Mouse (Mus musculus): ENCODE measurements around the gene Cxcr4.

The Cxcr4 gene

GRCm38 (mm10) chr1:128571033-128571432 lies 21.1 kb downstream of the Cxcr4 start:
- DNase-seq (ENCODE audit: inconsistent age in 2 of 2, low spot score in 1 of 2): no peak

DNA sequence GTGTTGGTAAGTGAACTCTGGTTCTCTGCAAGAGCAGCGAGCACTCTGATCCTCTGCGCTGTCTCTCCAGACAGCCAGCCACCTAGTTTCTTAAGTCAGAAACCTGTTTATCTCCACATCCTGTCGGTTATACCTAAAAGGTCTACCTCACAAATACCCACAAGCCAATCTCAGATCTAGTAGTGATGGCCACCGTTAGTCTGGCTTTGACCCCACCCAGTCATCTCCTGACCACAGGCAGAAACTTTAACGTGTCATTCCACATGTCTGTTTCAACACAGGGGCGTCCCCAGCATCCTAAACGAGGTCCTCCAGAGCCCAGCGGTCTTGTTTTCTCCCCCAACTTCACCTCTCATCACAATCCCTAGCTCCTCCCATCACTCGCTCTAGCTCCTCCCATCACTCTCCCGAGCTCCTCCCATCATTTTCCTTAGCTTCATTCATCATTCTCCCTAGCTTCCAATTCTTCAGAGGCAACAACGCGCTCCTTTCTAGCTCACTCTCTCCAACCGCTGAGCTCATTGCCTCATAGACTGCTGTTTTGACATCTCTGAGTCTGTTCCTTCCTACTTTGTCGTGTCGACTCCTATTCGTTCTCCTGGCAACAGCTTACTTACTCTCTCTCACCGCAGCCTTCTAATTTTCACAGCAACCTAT lies 22.0 kb downstream of the Cxcr4 start:
- DNase-seq (ENCODE audit: inconsistent age in 2 of 2, low spot score in 1 of 2): no peak

DNA sequence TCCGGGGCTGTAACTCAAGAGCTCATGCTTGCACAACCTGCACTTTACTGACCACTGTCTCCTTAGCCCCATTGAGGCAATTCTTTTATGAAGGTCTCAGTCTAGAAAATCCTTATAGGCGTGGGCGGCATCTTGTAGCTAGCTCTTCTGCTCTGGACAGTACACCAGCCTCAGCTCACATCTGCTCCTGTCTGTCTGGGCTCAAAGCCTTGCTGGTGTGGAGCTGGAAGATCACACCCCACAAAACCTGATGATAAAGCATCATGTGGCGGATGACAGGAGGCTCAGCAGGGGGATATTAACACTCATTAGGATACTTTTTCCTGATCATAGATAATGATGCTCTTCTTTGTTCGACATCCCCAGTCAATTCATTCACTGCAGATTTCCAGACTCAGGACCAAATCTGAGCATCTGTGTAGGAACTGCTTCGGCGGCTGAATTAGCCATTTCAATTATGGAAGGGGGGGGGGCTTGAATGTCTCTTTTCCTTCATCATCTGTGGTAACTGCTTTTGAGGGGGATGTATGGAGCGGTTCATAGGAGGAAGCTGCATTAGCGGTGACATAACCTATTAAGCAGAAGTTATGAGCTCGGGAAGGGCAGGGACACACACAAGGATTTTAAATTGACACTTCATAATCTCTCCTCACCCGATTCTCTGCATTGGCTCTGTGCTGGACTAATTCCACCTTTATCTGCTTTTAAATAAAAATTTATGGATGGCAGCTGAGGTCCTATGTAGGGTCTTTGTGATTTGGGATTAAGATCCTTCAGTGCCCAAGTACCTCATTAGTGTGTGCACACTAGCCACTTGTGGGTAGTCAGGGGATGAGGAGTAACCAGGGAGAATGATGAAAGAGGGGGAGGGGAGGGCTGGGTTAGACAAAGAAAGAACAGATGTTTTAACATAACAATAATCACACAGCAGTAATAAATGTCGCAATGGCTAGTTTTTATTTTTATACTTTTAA lies 24.6 kb downstream of the Cxcr4 start:
- DNase-seq (ENCODE audit: inconsistent age in 2 of 2, low spot score in 1 of 2): no peak

GRCm38 (mm10) chr1:128563905-128564304 lies 28.2 kb downstream of the Cxcr4 start:
- DNase-seq (ENCODE audit: inconsistent age in 2 of 2, low spot score in 1 of 2): no peak

DNA sequence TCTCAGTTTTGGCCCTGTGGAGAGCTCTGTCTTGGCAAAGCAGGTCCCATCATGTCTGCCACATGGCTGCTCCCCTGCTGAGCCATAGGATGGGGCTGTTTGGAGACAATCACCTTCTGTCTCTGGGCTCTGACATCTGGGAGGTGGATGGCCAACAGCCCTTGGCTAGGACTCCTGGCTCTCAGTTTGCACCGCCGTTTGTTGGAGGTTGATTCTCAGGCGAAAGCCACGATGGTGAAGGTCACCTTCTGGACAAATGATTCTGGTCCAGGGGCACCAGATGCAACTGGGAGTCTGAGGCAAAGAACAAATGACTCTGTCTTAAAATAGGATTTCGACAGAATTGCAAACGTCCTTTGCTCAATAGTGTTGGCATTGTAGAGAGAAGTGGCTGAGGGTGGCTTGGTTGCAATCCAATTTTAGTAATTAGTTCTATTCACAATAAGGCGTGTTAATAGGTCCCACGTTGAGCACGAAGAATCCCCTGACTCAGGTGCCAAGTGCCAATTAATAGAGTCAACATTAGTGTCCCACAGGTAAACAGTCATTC lies 30.7 kb downstream of the Cxcr4 start:
- DNase-seq (ENCODE audit: inconsistent age in 2 of 2, low spot score in 1 of 2): no peak

DNA sequence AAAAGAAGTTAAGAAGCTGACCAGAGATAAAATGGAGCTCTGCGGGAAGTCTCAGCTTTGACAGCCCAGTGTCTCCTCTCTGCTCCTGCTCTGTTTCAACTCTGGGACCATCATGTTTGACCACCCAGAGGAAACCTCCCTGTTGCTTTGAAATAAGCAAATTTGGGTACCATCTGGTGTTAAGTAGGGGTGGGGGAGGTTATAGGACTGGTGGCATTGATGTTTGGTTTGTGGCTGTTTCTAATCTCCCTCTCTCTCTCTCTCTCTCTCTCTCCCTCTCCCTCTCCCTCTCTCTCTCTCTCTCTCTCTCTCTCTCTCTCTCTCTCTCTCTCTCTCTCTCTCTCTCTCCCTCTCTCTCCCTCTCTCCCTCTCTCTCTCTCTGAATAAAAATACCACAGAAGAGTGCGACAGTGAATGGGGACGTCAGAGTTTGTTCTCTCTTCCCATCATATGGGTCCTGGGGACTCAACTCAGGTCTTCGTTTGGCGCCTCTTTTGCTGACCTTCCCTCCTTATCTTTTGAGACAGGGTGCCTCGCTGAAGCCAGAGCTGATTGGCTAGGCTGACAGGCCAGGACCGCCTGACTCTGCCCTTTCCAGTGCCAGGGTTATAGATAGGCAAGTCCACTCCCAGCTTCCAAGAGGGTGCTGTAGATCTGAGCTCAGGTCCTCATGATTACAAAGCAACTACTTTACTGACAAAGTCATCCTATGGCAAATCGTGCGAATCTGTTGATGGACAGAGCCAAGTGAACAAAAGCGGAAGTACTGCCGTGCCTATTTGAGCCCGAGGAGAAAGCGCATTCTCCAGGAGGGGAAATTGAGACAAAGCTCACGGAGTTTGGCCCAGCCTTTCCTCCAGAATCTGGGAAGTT lies 31.4 kb downstream of the Cxcr4 start:
- DNase-seq (ENCODE audit: inconsistent age in 2 of 2, low spot score in 1 of 2): no peak

DNA sequence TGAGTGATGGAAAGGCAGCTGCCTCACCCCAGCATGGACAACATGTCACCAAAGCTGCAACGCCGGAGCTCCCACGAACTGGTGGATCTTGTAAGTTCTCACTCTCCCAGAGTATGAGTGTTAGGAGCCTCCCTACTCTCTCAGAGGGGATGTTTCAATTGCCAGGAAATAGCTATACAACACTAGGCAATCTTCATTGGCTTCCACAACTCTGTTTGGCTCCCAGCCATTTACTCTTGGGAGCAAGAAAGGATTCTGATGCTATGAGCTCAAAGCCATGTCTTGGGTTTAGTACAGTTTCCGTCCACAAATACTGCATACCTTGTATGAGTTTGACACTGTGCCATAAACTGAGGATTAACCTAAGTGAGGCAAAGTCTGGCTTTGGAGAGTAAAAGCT lies 34.1 kb downstream of the Cxcr4 start:
- no peak for DNase-seq (ENCODE audit: inconsistent age in 2 of 2, low spot score in 1 of 2)

GRCm38 (mm10) chr1:128552545-128552944 lies 39.5 kb downstream of the Cxcr4 start:
- no peak for DNase-seq (ENCODE audit: inconsistent age in 2 of 2, low spot score in 1 of 2)

GRCm38 (mm10) chr1:128551743-128552397 lies 40.2 kb downstream of the Cxcr4 start:
- DNase-seq (ENCODE audit: inconsistent age in 2 of 2, low spot score in 1 of 2): no peak

GRCm38 (mm10) chr1:128549442-128549841 lies 42.7 kb downstream of the Cxcr4 start:
- no peak for DNase-seq (ENCODE audit: inconsistent age in 2 of 2, low spot score in 1 of 2)

- no peak for DNase-seq (ENCODE audit: inconsistent age in 2 of 2, low spot score in 1 of 2)
These were observed 43.1 kb downstream of the Cxcr4 start for GRCm38 (mm10) chr1:128549007-128549406.

- no peak for DNase-seq (ENCODE audit: inconsistent age in 2 of 2, low spot score in 1 of 2)
These were observed 43.7 kb downstream of the Cxcr4 start for GRCm38 (mm10) chr1:128548220-128548998.

DNA sequence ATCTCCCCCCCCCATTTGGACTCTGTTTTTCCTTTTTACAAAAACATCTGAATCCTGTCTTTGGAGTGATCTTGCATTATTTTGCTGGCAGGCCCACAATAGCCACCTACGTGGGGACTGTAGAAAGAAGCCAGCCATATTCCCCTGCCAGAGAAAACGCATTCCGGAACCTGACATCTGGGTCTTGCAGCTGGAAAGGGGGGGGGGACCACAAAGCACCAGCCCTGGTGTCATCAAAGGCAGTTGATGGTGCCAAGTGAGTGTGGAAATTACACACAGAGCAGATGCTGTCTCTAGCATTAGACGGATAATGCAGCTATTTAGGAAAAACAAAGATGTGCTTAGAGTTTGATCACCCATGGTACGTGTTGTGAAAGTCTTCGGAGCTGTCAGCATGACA lies 46.4 kb downstream of the Cxcr4 start:
- DNase-seq (ENCODE audit: inconsistent age in 2 of 2, low spot score in 1 of 2): no peak

- DNase-seq (ENCODE audit: inconsistent age in 2 of 2, low spot score in 1 of 2): no peak
These were observed 49.0 kb downstream of the Cxcr4 start for GRCm38 (mm10) chr1:128543137-128543536.

GRCm38 (mm10) chr1:128542555-128542954 lies 49.5 kb downstream of the Cxcr4 start:
- no peak for DNase-seq (ENCODE audit: inconsistent age in 2 of 2, low spot score in 1 of 2)

DNA sequence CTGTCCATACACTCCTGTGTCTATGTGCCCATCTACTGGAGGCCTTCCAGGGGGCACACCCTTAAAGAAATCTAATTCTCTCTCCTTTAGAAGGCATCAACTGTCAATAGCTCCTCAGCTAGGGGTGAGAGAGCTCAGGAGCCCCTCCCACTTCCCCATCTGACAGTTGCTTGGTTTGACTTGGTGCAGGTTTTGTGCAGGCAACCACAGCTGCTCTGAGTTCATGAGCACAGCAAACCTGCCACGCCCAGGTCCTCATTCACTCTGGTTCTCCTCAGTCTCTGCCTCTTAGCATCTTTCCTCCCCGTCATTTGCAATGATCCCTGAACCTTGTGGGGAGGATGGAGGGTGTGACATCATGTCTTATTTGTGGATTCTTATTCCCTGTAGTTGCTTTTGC lies 51.9 kb downstream of the Cxcr4 start:
- DNase-seq (ENCODE audit: inconsistent age in 2 of 2, low spot score in 1 of 2): no peak

DNA sequence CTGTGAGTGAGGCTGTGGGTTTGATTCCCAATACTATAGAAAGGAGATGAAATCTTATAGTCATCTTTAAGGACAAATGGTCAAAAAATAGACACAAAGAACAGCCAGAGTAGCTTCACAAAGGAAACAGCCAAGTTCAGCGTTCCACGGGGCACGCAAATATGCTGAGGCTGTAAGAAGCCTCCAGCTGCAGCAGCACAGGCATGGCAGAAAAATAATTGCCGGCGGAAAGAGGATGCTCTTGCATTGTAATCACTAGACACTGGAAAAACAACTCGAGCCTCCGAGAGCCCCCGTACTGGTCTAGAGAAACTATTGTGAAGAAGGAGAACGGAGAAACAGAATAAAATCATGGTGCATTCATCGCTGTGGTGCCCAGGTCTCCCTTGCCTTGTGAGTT lies 52.5 kb downstream of the Cxcr4 start:
- no peak for DNase-seq (ENCODE audit: inconsistent age in 2 of 2, low spot score in 1 of 2)

Data from adrenal gland, adult (tissue).